Mouse (Mus musculus) T-helper 1 cell (primary cell): ENCODE data around the gene Zdbf2.
"Not testable (repeated sequence)": the region's sequence is repeated elsewhere in the genome, so short reads cannot be mapped to it uniquely, and the experiment has no call there.

Source experiments
- in situ Hi-C: fragments of 300-600 bp; cut with MboI, MseI; formaldehyde crosslinking; loops from one replicate; pipeline ENCODE4 v1.15.1; 2025; ENCODE audit warnings: high pct_unique_total_duplicates

The Zdbf2 gene

DNA sequence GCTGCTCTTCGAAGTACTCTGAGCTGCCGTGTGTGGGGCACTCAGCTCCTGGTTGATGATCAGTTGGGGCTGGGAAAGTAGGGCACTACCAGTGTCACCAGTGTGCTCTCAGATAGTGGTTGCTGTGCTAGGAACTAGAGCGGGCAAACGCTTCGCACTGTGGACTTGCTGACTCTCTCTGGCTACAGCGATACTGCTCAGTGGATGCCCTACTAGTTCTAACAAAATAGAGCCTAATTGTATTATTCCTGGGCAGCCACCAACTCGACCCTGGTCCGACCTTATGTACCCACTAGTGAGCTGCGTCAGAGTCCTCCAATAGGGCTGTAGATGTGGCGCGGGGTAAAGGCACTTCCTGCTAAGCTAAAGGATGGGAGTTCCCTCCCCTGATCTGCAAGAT is 9.4 kb upstream of the Zdbf2 start:
- in situ Hi-C loops = no loop called here

DNA sequence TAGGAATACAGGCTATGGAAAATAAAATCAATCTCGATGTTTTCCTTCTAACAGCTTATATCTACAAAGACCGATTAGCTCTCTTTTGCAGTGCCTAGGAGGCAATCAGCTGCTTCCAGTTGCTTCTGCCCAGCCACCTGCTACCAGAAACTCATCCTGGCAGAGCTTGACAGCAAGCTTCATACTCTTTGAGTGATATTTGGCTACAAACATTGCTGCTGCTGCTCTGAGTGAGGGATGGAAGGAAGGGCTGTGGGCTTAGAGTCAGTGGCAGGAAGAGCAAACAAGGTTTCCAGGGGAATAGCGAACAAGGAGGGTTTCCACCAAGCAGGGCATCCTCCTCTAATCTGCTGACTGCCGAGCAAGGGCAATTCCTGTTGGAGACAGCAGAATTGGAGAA is 7.6 kb upstream of the Zdbf2 start:
- in situ Hi-C loops = no loop called here

DNA sequence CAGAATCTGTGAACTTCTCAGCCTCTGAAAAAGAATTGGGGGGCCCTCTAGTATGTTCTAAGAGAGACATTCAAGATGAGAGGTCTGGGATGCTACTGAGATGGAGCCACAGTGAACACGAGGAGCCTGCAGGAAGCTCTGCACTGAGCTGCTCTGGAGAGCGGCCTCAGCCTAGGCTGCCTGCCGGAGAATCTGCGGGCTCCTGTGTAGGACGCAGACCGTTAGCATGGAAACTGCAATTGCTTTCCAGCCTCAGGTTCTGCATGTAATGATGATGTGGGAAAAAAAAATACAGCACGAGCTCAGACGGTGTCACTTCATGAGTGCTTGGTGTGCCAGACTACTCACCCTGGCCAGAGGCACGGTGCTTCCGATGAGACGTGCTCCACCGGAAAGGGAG is 6.9 kb upstream of the Zdbf2 start:
- in situ Hi-C loops = no loop called here

DNA sequence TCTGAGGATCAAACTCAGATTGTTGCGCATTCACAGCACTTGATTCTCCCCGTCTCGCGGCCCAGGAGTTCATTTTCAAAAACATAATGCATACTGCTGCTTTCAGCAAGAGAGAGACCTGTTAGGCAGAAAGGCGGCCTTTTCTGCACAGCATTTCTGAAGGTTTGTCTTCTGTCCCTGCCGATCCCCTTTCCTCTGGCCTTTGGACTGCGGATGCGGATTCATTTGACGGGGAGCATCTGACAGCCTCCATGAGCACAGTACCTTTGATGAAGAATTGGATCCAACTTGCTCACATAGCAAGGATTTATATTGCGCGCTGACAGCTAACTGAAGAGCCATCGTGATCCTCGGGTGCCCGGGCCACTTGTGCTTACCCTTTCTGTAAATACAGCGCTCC is 6.3 kb upstream of the Zdbf2 start:
- in situ Hi-C loops = no loop called here

DNA sequence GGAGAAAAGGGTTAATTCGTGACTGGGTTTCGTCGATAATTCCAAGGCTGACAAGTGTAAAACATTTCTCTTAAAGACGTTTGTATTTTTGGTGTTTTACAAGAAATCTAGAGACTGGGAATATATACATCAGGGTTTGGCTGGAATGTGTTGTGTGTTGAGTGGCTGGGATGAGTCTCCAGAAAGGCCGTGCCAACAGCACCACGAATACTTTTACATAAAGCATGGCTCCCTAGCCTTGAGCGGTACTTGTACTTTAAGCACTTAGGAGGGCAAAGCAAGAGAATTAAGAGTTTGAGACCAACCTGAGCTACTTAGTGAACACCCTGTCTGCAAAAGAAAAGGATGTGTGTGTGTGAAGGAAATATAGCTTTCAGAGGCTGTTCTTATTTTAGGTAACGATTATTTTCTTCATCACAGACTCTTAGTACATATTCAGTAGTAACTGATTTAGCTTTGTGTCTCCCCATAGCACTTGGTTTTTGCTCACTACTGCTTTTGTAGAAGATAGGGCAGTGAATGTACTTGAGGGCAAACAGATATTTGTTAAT is 865 bp upstream of the Zdbf2 start:
- in situ Hi-C loops = no loop called here

GRCm38 (mm10) chr1:63273339-63273951 is 380 bp downstream of the Zdbf2 start:
- in situ Hi-C loops = no loop called here

GRCm38 (mm10) chr1:63274046-63274730 is 1.1 kb downstream of the Zdbf2 start:
- in situ Hi-C loops = no loop called here

- in situ Hi-C loops = no loop called here
These were observed 5.0 kb downstream of the Zdbf2 start for GRCm38 (mm10) chr1:63278106-63278505.

DNA sequence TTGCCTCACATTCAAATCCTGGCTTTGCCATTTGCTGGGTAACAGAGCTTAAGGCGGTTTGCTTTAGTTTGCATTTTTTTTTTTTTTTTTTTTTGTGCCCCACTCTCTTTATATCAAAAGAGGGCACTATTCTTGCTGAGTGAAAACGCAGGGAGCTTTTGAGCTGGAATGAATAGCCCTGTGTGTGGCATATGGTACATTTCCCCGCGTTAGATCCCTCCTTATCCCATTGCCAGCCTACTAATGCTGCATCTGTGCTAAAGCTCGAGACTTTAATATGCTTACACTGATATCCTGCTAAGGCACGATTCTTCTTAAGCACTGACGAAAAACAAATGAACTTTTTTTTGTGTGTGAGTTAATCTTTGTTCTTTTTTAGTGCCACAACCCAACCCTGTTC is 20.9 kb downstream of the Zdbf2 start:
- in situ Hi-C loops = loop anchor here (10.0 kb wide), 1 partner anchor 1169 kb away; no protein-coding TSS in a partner anchor

GRCm38 (mm10) chr1:63309661-63310060 is 36.6 kb downstream of the Zdbf2 start:
- in situ Hi-C loops = no loop called here

- in situ Hi-C loops = not testable (repeated sequence)
These were observed 50.6 kb downstream of the Zdbf2 start for GRCm38 (mm10) chr1:63323565-63324132.
